Mouse (Mus musculus) CH12F3 (cell line): ENCODE measurements around the gene Sp4.

ENCODE experiments used
- in situ Hi-C: fragments of 300-500 bp; cut with MboI; formaldehyde crosslinking; loops from 2 replicates; pipeline ENCODE4 v1.14.3; 2020; ENCODE audit warnings: low sequenced_read_pairs

Gene Sp4

GRCm38 (mm10) chr12:118281961-118282360 is 19.3 kb downstream of the Sp4 start:
- in situ Hi-C loops = no loop called here

- in situ Hi-C loops = no loop called here
Observed at GRCm38 (mm10) chr12:118276385-118276784, 24.9 kb downstream of the Sp4 start.

- in situ Hi-C loops = no loop called here
Observed at GRCm38 (mm10) chr12:118264905-118265304, 36.3 kb downstream of the Sp4 start.

GRCm38 (mm10) chr12:118263878-118264277 is 37.4 kb downstream of the Sp4 start:
- in situ Hi-C loops = no loop called here

GRCm38 (mm10) chr12:118255292-118255782 is 45.9 kb downstream of the Sp4 start:
- in situ Hi-C loops = no loop called here

GRCm38 (mm10) chr12:118221182-118221581 is 80.1 kb downstream of the Sp4 start:
- in situ Hi-C loops = no loop called here

- in situ Hi-C loops = no loop called here
Observed at GRCm38 (mm10) chr12:118220062-118220461, 81.2 kb downstream of the Sp4 start.

GRCm38 (mm10) chr12:118212163-118212562 is 89.1 kb downstream of the Sp4 start:
- in situ Hi-C loops = no loop called here

GRCm38 (mm10) chr12:118198386-118199093 is 102.7 kb downstream of the Sp4 start, which contains the start of gene Dnah11:
TSS of gene Dnah11 (minus strand) at chr12:118199043.
- in situ Hi-C loops = no loop called here

GRCm38 (mm10) chr12:118196583-118196982 is 104.7 kb downstream of the Sp4 start:
- in situ Hi-C loops = no loop called here

- in situ Hi-C loops = no loop called here
Observed at GRCm38 (mm10) chr12:118189535-118189934, 111.7 kb downstream of the Sp4 start.

GRCm38 (mm10) chr12:118187663-118188062 is 113.6 kb downstream of the Sp4 start:
- in situ Hi-C loops = no loop called here

GRCm38 (mm10) chr12:118186881-118187489 is 114.3 kb downstream of the Sp4 start:
- in situ Hi-C loops = no loop called here

GRCm38 (mm10) chr12:118186120-118186880 is 114.9 kb downstream of the Sp4 start:
- in situ Hi-C loops = no loop called here
